Comparison of ENCODE assay signal across 8 mouse cellular contexts in the genomic region with DNA sequence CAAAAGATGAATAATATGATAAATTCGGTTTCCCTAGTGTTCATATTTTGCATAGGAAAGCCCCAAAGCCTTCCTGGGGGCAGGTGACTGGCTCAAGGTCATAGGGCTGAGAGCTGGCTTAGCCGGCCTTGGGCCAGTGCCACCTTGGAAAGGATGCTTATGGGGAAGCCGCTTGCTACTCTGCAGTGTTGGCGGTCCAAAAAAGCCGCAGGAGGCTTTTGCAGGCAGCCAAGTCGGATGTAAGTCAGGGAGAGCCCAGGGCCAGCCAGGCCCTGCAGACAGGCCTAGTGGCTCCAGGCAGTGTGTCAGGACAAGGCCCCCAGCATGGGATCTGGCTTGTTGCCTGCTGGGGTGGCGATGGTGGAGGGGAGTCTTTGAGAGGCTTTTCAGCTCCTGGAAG. TPM values are rescaled to one million over a fixed set of nuclear protein-coding genes. Genes with fewer than 3 reads are reported as not detected.
DNase-seq lines count a peak whose midpoint lies in the region; ATAC-seq and TF ChIP-seq lines count a peak whose summit lies in the region.

No protein-coding gene starts in this region.

- H3K4me2 ChIP-seq in kidney, embryonic 16.5 days (replicated peaks; ENCODE audit: low read depth, low read length) = no peak overlapping the region
- H3K4me2 ChIP-seq in heart, postnatal 0 days (ENCODE audit: low read depth, low read length) = no peak overlapping the region
- H3K4me2 ChIP-seq in forebrain, embryonic 12.5 days = no peak overlapping the region

- no peak overlapping the region for H3K27ac ChIP-seq in kidney, embryonic 16.5 days (ENCODE audit: low read length)
- H3K27ac ChIP-seq in heart, postnatal 0 days (ENCODE audit: low read depth) = 0 out of 2 replicates have a peak overlapping the region, but pooled peaks have one; percentile 2
- H3K27ac ChIP-seq in forebrain, embryonic 12.5 days = no peak overlapping the region

- TF ChIP-seq EP300 in heart, postnatal 0 days (IDR thresholded peaks at IDR 0.05; ENCODE audit: low read depth) = no peak

- H3K4me3 ChIP-seq in kidney, embryonic 16.5 days (ENCODE audit: low read length) = no peak overlapping the region
- H3K4me3 ChIP-seq in E14TG2a.4 (replicated peaks; ENCODE audit: low read length) = peak overlapping the region; percentile 39
- H3K4me3 ChIP-seq in heart, postnatal 0 days (ENCODE audit: low read depth, low read length) = no peak overlapping the region
- H3K4me3 ChIP-seq in forebrain, embryonic 12.5 days (replicated peaks) = no peak overlapping the region

- peak; percentile 63 for DNase-seq in kidney, adult 9 months
- peak; percentile 83 for DNase-seq in cerebellum, adult 11 months
- no peak for DNase-seq in heart, postnatal 0 days (ENCODE audit: low spot score)
- DNase-seq in thymus, adult 18-20 months = no peak

- no peak for ATAC-seq in kidney, embryonic 16.5 days (ENCODE audit: low FRiP score, low TSS enrichment)
- ATAC-seq in heart, postnatal 0 days (ENCODE audit: insufficient read depth, low read depth) = no peak
- ATAC-seq in erythroid progenitor cell, adult 5-6 weeks (replicated peaks; ENCODE audit: low FRiP score, poor library complexity, severe bottlenecking) = no peak
- no peak for ATAC-seq in forebrain, embryonic 12.5 days (ENCODE audit: low FRiP score)

- no peak overlapping the region for H3K9ac ChIP-seq in kidney, embryonic 16.5 days (replicated peaks; ENCODE audit: low read length)
- H3K9ac ChIP-seq in heart, postnatal 0 days (replicated peaks; ENCODE audit: low read depth, low read length) = no peak overlapping the region
- no peak overlapping the region for H3K9ac ChIP-seq in forebrain, embryonic 12.5 days

- H3K27me3 ChIP-seq in kidney, embryonic 16.5 days (ENCODE audit: insufficient read depth, low read length) = no peaks in the 10 kb centered on the region
- no peaks in the 10 kb centered on the region for H3K27me3 ChIP-seq in E14TG2a.4 (ENCODE audit: insufficient read depth, low read length)
- no peaks in the 10 kb centered on the region for H3K27me3 ChIP-seq in heart, postnatal 0 days (ENCODE audit: control insufficient read depth, insufficient read depth, low read length)
- no peaks in the 10 kb centered on the region for H3K27me3 ChIP-seq in forebrain, embryonic 12.5 days

- peaks cover 12% of the 10 kb centered on the region; the same call in 1 of the 2 replicates for H3K36me3 ChIP-seq in kidney, embryonic 16.5 days (ENCODE audit: insufficient read depth, low read length)
- peaks cover 89% of the 10 kb centered on the region for H3K36me3 ChIP-seq in E14TG2a.4 (ENCODE audit: insufficient read depth, low read length)
- H3K36me3 ChIP-seq in heart, postnatal 0 days (replicated peaks; ENCODE audit: control insufficient read depth, insufficient read depth, low read length) = peaks cover 29% of the 10 kb centered on the region
- H3K36me3 ChIP-seq in forebrain, embryonic 12.5 days (replicated peaks) = peaks cover 14% of the 10 kb centered on the region

- TF ChIP-seq CTCF in E14TG2a.4 (conservative IDR thresholded peaks at IDR 0.05; ENCODE audit: low read length) = no peak
- TF ChIP-seq CTCF in heart, postnatal 0 days (IDR thresholded peaks at IDR 0.05; ENCODE audit: low read depth) = no peak

- WGBS in kidney, embryonic 16.5 days = 77% methylated on average over 7 of the region's 7 CpGs
- WGBS in heart, postnatal 0 days = 42% methylated on average over 7 of the region's 7 CpGs
- WGBS in forebrain, embryonic 12.5 days = 56% methylated on average over 7 of the region's 7 CpGs

- peaks cover 42% of the 10 kb centered on the region for H3K4me1 ChIP-seq in kidney, embryonic 16.5 days (ENCODE audit: insufficient read depth, low read length)
- peaks cover 99% of the 10 kb centered on the region for H3K4me1 ChIP-seq in E14TG2a.4 (replicated peaks; ENCODE audit: low read depth, low read length)
- H3K4me1 ChIP-seq in heart, postnatal 0 days (ENCODE audit: control insufficient read depth, insufficient read depth) = peaks cover 9% of the 10 kb centered on the region; the same call in 1 of the 2 replicates
- H3K4me1 ChIP-seq in forebrain, embryonic 12.5 days = peaks cover 36% of the 10 kb centered on the region

- H3K9me3 ChIP-seq in kidney, embryonic 16.5 days (ENCODE audit: low read length) = no peaks in the 10 kb centered on the region
- H3K9me3 ChIP-seq in E14TG2a.4 (ENCODE audit: low read length) = no peaks in the 10 kb centered on the region
- no peaks in the 10 kb centered on the region for H3K9me3 ChIP-seq in heart, postnatal 0 days (replicated peaks; ENCODE audit: control insufficient read depth, low read length)
- no peaks in the 10 kb centered on the region for H3K9me3 ChIP-seq in forebrain, embryonic 12.5 days

RNA-seq across cellular contexts. Expression of gene Slc6a6, which starts 10.8 kb away (rescaled TPM):
- 82.9 and 96.3 TPM in 2 replicates for polyA plus RNA-seq in kidney, embryonic 16.5 days (2015; fragmentation: Nextera tagmentation; extraction: Ambion mirVana)
- total RNA-seq in heart, postnatal 0 days (2014; rRNA removed; ENCODE audit: low replicate concordance) = 95.3 and 149 TPM in 2 replicates
- polyA plus RNA-seq in heart, postnatal 0 days (2015; fragmentation: Nextera tagmentation; extraction: Ambion mirVana) = 87.4 and 116 TPM in 2 replicates
- total RNA-seq in erythroid progenitor cell, adult 5-6 weeks (2015; ENCODE audit: low replicate concordance) = 25.6 and 25.9 TPM in 2 replicates
- 9.8 and 10.9 TPM in 2 replicates for total RNA-seq in erythroid progenitor cell, adult 5-6 weeks (2017; ENCODE audit: low replicate concordance)
- 67.6 and 79.0 TPM in 2 replicates for polyA plus RNA-seq in forebrain, embryonic 12.5 days (2016; fragmentation: Nextera tagmentation; extraction: Ambion mirVana)

Comparison
In these comparisons a context has a peak if more than half of its experiments do, and no peak if none do; other contexts are left out.
1. DNase-seq: peak in kidney, adult 9 months (single experiment) and cerebellum, adult 11 months (single experiment); none in heart, postnatal 0 days (single experiment) and thymus, adult 18-20 months (0 of 2).